Mouse (Mus musculus): ENCODE measurements around the gene St6galnac3. TPM values are rescaled to one million over a fixed set of nuclear protein-coding genes. Genes with fewer than 3 reads are reported as not detected.

St6galnac3 gene
- polyA plus RNA-seq, 2 experiments: 20.7 to 36.0 TPM

DNA sequence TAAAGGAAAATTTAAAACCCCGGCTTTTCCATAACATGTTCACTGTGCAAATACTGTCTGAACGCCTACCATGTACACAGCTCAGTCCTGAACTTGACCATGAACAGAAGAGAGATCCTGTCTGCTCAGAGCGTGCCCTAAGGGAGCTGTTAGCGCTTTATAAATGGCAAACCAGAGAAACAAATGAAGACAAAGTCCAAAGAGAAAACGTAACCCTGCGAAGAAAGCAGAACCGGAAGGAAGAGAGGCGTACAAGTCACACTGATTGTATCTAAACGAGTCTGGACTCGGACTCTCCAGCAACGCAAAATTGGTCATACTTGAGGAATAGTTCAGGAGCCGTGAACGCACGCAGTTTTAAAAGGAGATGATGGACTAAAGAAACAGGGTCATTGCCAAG lies 82.1 kb downstream of the St6galnac3 start:
- Histone ChIP-seq H3K9ac (ENCODE audit: low read depth, low read length, severe bottlenecking) (no peak overlapping the region), H3K36me3 (ENCODE audit: control insufficient read depth, insufficient read depth, low read length) (no peaks in the 10 kb centered on the region), H3K27ac (replicated peaks; ENCODE audit: low read depth, low read length) (no peak overlapping the region), H3K27me3 (ENCODE audit: control insufficient read depth, insufficient read depth, low read length) (no peaks in the 10 kb centered on the region), H3K4me2 (replicated peaks; ENCODE audit: low read depth, low read length, severe bottlenecking) (no peak overlapping the region), H3K9me3 (ENCODE audit: control insufficient read depth, low read length) (no peaks in the 10 kb centered on the region), H3K4me1 (ENCODE audit: control insufficient read depth, insufficient read depth, low read length) (0 out of 2 replicates have a peak, but pooled peaks cover 4% of the 10 kb centered on the region), H3K4me3 (replicated peaks; ENCODE audit: low read length) (no peak overlapping the region)
- 79% methylated on average over 14 of the region's 14 CpGs for WGBS
- no peak for TF ChIP-seq POLR2A (IDR thresholded peaks at IDR 0.05; ENCODE audit: borderline replicate concordance, extremely low read depth, insufficient read depth, insufficient read length)
- DNase-seq (ENCODE audit: low spot score): no peak
- ATAC-seq (ENCODE audit: low FRiP score, low read depth): no peak

DNA sequence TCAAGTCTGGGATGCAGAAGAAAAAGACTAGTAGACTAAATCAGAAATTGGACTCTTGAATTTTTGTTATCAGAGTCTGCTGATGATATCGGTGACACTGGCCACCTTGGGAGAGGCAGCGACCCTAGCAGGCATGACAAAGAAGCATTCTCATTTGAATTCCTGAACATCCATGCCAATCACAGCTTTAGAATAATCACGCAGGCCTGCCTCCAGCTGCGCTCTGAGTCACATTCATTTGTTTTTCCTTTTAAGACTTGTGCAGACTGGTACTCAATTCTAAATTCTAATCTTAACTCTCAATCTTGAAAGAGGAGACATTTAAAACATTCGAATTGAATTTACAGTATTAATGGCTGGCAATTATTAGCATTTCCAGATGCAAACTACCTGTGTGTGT lies 83.2 kb downstream of the St6galnac3 start:
- no peak for ATAC-seq (ENCODE audit: low FRiP score, low read depth)
- H3K27ac ChIP-seq (replicated peaks; ENCODE audit: low read depth, low read length): no peak overlapping the region
- 0 out of 2 replicates have a peak, but pooled peaks cover 4% of the 10 kb centered on the region for H3K4me1 ChIP-seq (ENCODE audit: control insufficient read depth, insufficient read depth, low read length)
- H3K9me3 ChIP-seq (ENCODE audit: control insufficient read depth, low read length): no peaks in the 10 kb centered on the region
- no peaks in the 10 kb centered on the region for H3K27me3 ChIP-seq (ENCODE audit: control insufficient read depth, insufficient read depth, low read length)
- H3K9ac ChIP-seq (ENCODE audit: low read depth, low read length, severe bottlenecking): no peak overlapping the region
- WGBS: 83% methylated on average over 5 of the region's 5 CpGs
- no peak overlapping the region for H3K4me3 ChIP-seq (replicated peaks; ENCODE audit: low read length)
- no peak for TF ChIP-seq POLR2A (IDR thresholded peaks at IDR 0.05; ENCODE audit: borderline replicate concordance, extremely low read depth, insufficient read depth, insufficient read length)
- H3K4me2 ChIP-seq (replicated peaks; ENCODE audit: low read depth, low read length, severe bottlenecking): no peak overlapping the region
- no peak for DNase-seq (ENCODE audit: low spot score)
- no peaks in the 10 kb centered on the region for H3K36me3 ChIP-seq (ENCODE audit: control insufficient read depth, insufficient read depth, low read length)

DNA sequence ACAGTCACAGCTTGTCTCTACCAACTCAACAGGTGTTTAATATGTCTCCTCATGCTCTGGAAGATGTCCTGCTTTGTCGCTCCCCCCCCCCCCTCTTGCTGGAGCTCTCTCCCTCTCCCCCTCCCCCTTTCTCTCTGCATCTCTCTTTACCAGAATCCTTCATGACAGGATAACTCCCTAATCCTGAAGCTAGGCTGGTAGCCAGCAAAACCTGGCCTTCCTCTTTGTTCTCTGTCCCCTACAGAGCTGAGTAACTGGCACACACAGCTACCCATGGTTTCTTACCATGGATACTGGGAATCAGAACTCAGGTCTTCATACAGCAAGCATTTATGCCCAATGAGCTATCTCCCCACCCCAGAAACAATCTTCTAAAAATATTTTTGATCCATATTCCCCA lies 87.6 kb downstream of the St6galnac3 start:
- Histone ChIP-seq H3K4me3 (replicated peaks; ENCODE audit: low read length) (no peak overlapping the region), H3K4me1 (ENCODE audit: control insufficient read depth, insufficient read depth, low read length) (no peaks in the 10 kb centered on the region; the same call in 1 of the 2 replicates), H3K9ac (ENCODE audit: low read depth, low read length, severe bottlenecking) (no peak overlapping the region), H3K4me2 (replicated peaks; ENCODE audit: low read depth, low read length, severe bottlenecking) (no peak overlapping the region), H3K9me3 (ENCODE audit: control insufficient read depth, low read length) (no peaks in the 10 kb centered on the region), H3K36me3 (ENCODE audit: control insufficient read depth, insufficient read depth, low read length) (no peaks in the 10 kb centered on the region), H3K27me3 (ENCODE audit: control insufficient read depth, insufficient read depth, low read length) (no peaks in the 10 kb centered on the region), H3K27ac (replicated peaks; ENCODE audit: low read depth, low read length) (no peak overlapping the region)
- WGBS: no CpG with 5 or more reads among the region's 1 CpGs
- ATAC-seq (ENCODE audit: low FRiP score, low read depth) (no peak), DNase-seq (ENCODE audit: low spot score) (no peak)
- TF ChIP-seq POLR2A (IDR thresholded peaks at IDR 0.05; ENCODE audit: borderline replicate concordance, extremely low read depth, insufficient read depth, insufficient read length): no peak

DNA sequence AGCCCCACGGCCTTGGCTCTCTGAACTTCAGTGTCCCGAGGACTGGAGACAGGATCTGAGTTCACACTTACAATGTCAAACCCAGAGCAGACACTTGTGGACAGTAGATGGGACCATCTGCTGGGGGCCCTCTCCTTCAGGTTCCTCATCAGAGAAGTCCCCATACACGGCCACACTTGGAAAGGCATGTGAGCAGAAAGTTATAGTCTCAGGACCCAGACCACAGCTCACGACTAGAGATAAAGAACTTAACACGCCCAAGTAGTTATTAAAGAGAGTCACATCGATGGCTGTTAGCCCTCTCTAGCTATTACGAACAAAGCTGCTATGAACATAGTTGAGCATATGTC lies 88.2 kb downstream of the St6galnac3 start:
- Histone ChIP-seq H3K9me3 (ENCODE audit: control insufficient read depth, low read length) (no peaks in the 10 kb centered on the region), H3K4me1 (ENCODE audit: control insufficient read depth, insufficient read depth, low read length) (peaks cover 3% of the 10 kb centered on the region; the same call in 1 of the 2 replicates), H3K27me3 (ENCODE audit: control insufficient read depth, insufficient read depth, low read length) (no peaks in the 10 kb centered on the region), H3K9ac (ENCODE audit: low read depth, low read length, severe bottlenecking) (no peak overlapping the region), H3K4me3 (replicated peaks; ENCODE audit: low read length) (no peak overlapping the region), H3K4me2 (replicated peaks; ENCODE audit: low read depth, low read length, severe bottlenecking) (no peak overlapping the region), H3K36me3 (ENCODE audit: control insufficient read depth, insufficient read depth, low read length) (no peaks in the 10 kb centered on the region), H3K27ac (replicated peaks; ENCODE audit: low read depth, low read length) (no peak overlapping the region)
- DNase-seq (ENCODE audit: low spot score) (no peak), ATAC-seq (ENCODE audit: low FRiP score, low read depth) (no peak)
- WGBS: 71% methylated on average over 7 of the region's 7 CpGs
- no peak for TF ChIP-seq POLR2A (IDR thresholded peaks at IDR 0.05; ENCODE audit: borderline replicate concordance, extremely low read depth, insufficient read depth, insufficient read length)

DNA sequence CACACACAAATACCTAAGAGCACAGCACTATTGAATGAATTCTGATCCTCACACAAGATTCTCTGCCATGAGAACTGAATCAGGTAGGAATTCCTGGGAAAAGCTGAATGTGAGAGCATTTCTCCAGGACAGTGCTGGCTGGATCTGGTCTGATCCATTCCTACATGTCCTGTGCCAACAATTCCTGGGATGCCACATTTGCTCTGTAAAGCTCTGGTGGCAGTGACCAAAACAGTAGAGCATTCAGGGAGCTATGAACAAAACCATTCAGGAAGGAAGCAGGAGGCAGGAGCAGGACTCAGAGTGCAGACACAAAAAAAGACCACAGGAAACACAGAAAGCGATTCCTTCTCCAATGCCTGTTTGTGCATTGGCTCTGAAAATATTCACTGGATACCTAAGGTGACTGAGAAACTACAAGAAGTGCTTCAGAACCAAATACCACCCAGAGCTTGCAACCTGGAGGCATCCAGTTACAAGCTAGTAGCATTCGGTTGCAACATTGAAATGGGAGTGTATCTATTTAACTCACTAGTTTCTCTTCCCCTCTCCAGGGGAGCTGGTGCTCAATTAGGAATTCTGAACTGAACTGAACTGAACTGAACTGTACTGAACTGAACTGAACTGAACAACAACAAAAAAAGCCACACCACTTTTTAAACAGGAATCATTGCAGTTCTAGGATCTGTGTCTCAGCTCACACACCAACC lies 88.7 kb downstream of the St6galnac3 start:
- Histone ChIP-seq H3K4me2 (replicated peaks; ENCODE audit: low read depth, low read length, severe bottlenecking) (no peak overlapping the region), H3K4me3 (replicated peaks; ENCODE audit: low read length) (no peak overlapping the region), H3K27ac (replicated peaks; ENCODE audit: low read depth, low read length) (no peak overlapping the region), H3K4me1 (ENCODE audit: control insufficient read depth, insufficient read depth, low read length) (peaks cover 4% of the 10 kb centered on the region; the same call in 1 of the 2 replicates), H3K27me3 (ENCODE audit: control insufficient read depth, insufficient read depth, low read length) (no peaks in the 10 kb centered on the region), H3K9ac (ENCODE audit: low read depth, low read length, severe bottlenecking) (no peak overlapping the region), H3K9me3 (ENCODE audit: control insufficient read depth, low read length) (no peaks in the 10 kb centered on the region), H3K36me3 (ENCODE audit: control insufficient read depth, insufficient read depth, low read length) (no peaks in the 10 kb centered on the region)
- ATAC-seq (ENCODE audit: low FRiP score, low read depth) (no peak), DNase-seq (ENCODE audit: low spot score) (no peak)
- 41% methylated on average over 2 of the region's 2 CpGs for WGBS
- TF ChIP-seq POLR2A (IDR thresholded peaks at IDR 0.05; ENCODE audit: borderline replicate concordance, extremely low read depth, insufficient read depth, insufficient read length): no peak

Measured in limb, embryonic 14.5 days (tissue).